Comparison of ENCODE assay signal across 8 mouse cellular contexts in genomic region chr13:45966586-45966985, GRCm38 (mm10). TPM values are rescaled to one million over a fixed set of nuclear protein-coding genes. Genes with fewer than 3 reads are reported as not detected.
DNase-seq lines count a peak whose midpoint lies in the region; ATAC-seq and TF ChIP-seq lines count a peak whose summit lies in the region.

No protein-coding gene starts in this region.

- no peaks in the 10 kb centered on the region for H3K27me3 ChIP-seq in kidney, adult 2 months (replicated peaks; ENCODE audit: control insufficient read depth, insufficient read depth, low read length)
- H3K27me3 ChIP-seq in stomach, embryonic 15.5 days (replicated peaks) = no peaks in the 10 kb centered on the region

- 0 out of 2 replicates have a peak, but pooled peaks have one; percentile 9 for ATAC-seq in granulocyte monocyte progenitor cell, adult 5-6 weeks (replicated peaks; ENCODE audit: poor library complexity, severe bottlenecking)
- no peak for ATAC-seq in stomach, embryonic 15.5 days (ENCODE audit: insufficient read depth, low FRiP score, low read depth)

- H3K4me1 ChIP-seq in brown adipose tissue, adult 24 weeks (ENCODE audit: control insufficient read depth, insufficient read depth, insufficient read length, low read length) = 0 out of 2 replicates have a peak, but pooled peaks cover 4% of the 10 kb centered on the region
- peaks cover 8% of the 10 kb centered on the region; the same call in 1 of the 2 replicates for H3K4me1 ChIP-seq in kidney, adult 2 months (ENCODE audit: control insufficient read depth, insufficient read depth, low read length)
- peaks cover 22% of the 10 kb centered on the region for H3K4me1 ChIP-seq in stomach, embryonic 15.5 days

- no peaks in the 10 kb centered on the region; the same call in 1 of the 2 replicates for H3K36me3 ChIP-seq in kidney, adult 2 months (ENCODE audit: control insufficient read depth, insufficient read depth, low read length)
- H3K36me3 ChIP-seq in stomach, embryonic 15.5 days = no peaks in the 10 kb centered on the region

- WGBS in kidney, adult 2 months = 5% methylated on average over 14 of the region's 14 CpGs
- 4% methylated on average over 14 of the region's 14 CpGs for WGBS in stomach, embryonic 15.5 days

- no peaks in the 10 kb centered on the region for H3K9me3 ChIP-seq in stomach, embryonic 15.5 days

- TF ChIP-seq POLR2A in kidney, adult 2 months (IDR thresholded peaks at IDR 0.05; ENCODE audit: low read depth, low read length) = no peak

- TF ChIP-seq CTCF in kidney, adult 2 months (conservative IDR thresholded peaks at IDR 0.05; ENCODE audit: insufficient read depth, insufficient read length, low read depth, low read length) = peak; percentile 28; the same call in 1 of the 2 replicates

- DNase-seq in gastrocnemius, adult 18-20 months (ENCODE audit: low spot score) = peak; percentile 49
- no peak for DNase-seq in gastrocnemius, adult 8-10 months (ENCODE audit: low spot score in 2 of 2)
- DNase-seq in kidney, adult 2 months = peak; percentile 78
- DNase-seq in lung, postnatal 36 days = peak; percentile 71
- no peak for DNase-seq in right cerebral cortex, postnatal 36 days (ENCODE audit: low spot score in 2 of 2)

- no peak overlapping the region for H3K9ac ChIP-seq in stomach, embryonic 15.5 days

- peak overlapping the region; percentile 7 for H3K4me3 ChIP-seq in brown adipose tissue, adult 24 weeks (ENCODE audit: insufficient read depth, low read depth, low read length)
- no peak overlapping the region; the same call in 1 of the 2 replicates for H3K4me3 ChIP-seq in kidney, adult 2 months (ENCODE audit: insufficient read depth, low read depth, low read length)
- peak overlapping the region; percentile 84 for H3K4me3 ChIP-seq in stomach, embryonic 15.5 days (replicated peaks)

- peak overlapping the region; percentile 77 for H3K4me2 ChIP-seq in stomach, embryonic 15.5 days

- peak overlapping the region; percentile 39; the same call in 1 of the 2 replicates for H3K27ac ChIP-seq in brown adipose tissue, adult 24 weeks (replicated peaks; ENCODE audit: low read depth, low read length)
- H3K27ac ChIP-seq in kidney, adult 2 months (ENCODE audit: insufficient read depth, low read depth, low read length) = no peak overlapping the region
- H3K27ac ChIP-seq in stomach, embryonic 15.5 days = no peak overlapping the region

RNA-seq across cellular contexts. Expression of gene Atxn1, which starts 1.8 kb away (rescaled TPM):
- 10 to 100 TPM; 38.7 to 51.0 TPM for total RNA-seq in gastrocnemius, adult 18-20 months (2021)
- 10 to 100 TPM; 40.3 to 60.6 (median 42.9) TPM for total RNA-seq in gastrocnemius, adult 8-10 months (2022)
- polyA plus RNA-seq in brown adipose tissue, adult 24 weeks (2012; ENCODE audit: insufficient read depth, insufficient read length, missing spikeins) = 7.0 and 7.2 TPM in 2 replicates
- 26.9 and 35.7 TPM in 2 replicates for total RNA-seq in granulocyte monocyte progenitor cell, adult 5-6 weeks (2014; fragmentation: Nextera tagmentation)
- 6.0 and 11.9 TPM in 2 replicates for total RNA-seq in granulocyte monocyte progenitor cell, adult 5-6 weeks (2017)
- polyA plus RNA-seq in kidney, adult 2 months (2012; rRNA removed) = 15.0 and 17.9 TPM in 2 replicates
- 7.1 and 8.5 TPM in 2 replicates for polyA plus RNA-seq in stomach, embryonic 15.5 days (2015; fragmentation: Nextera tagmentation; extraction: Ambion mirVana)

Comparison
In these comparisons a context has a peak if more than half of its experiments do, and no peak if none do; other contexts are left out.
1. DNase-seq: peak in gastrocnemius, adult 18-20 months (single experiment), kidney, adult 2 months (single experiment) and lung, postnatal 36 days (single experiment); none in gastrocnemius, adult 8-10 months (0 of 2) and right cerebral cortex, postnatal 36 days (0 of 2).